Mouse (Mus musculus) myocyte (in vitro differentiated cells): ENCODE data around the gene Vegfc.

Source experiments
- CEBPB ChIP-seq: IDR thresholded peaks from 2 replicates; pipeline ENCODE4 v1.6.1; 2011; ENCODE audit warnings: mild to moderate bottlenecking, moderate library complexity; ENCODE audit not compliant: poor library complexity, insufficient read depth, severe bottlenecking
- E2F4 ChIP-seq: IDR thresholded peaks from one replicate; pipeline ENCODE4 v1.6.1; 2011; ENCODE audit warnings: mild to moderate bottlenecking, control low read depth, moderate library complexity; ENCODE audit not compliant: insufficient read depth
- MAX ChIP-seq: IDR thresholded peaks from one replicate; pipeline ENCODE4 v1.6.1; 2011; ENCODE audit warnings: low read depth, mild to moderate bottlenecking, control low read depth
- MYOD1 ChIP-seq, 3 experiments: IDR thresholded peaks; one replicate each; pipeline ENCODE4 v1.6.1; 2011; ENCODE audit warnings: control low read depth in 2 of 3, low read depth in 2 of 3, mild to moderate bottlenecking in 2 of 3, moderate library complexity in 1 of 3; ENCODE audit not compliant: insufficient read length in 2 of 3, control insufficient read depth in 1 of 3
- POLR2A ChIP-seq: IDR thresholded peaks from one replicate; pipeline ENCODE4 v1.6.1; 2011; ENCODE audit warnings: low read depth, mild to moderate bottlenecking, control low read depth, moderate library complexity; ENCODE audit not compliant: insufficient read length
- TCF12 ChIP-seq: IDR thresholded peaks from one replicate; pipeline ENCODE4 v1.6.1; 2011; ENCODE audit warnings: mild to moderate bottlenecking, control low read depth; ENCODE audit not compliant: poor library complexity, insufficient read depth, severe bottlenecking
- TCF3 ChIP-seq: IDR thresholded peaks from one replicate; pipeline ENCODE4 v1.6.1; 2011; ENCODE audit warnings: low read depth, control low read depth; ENCODE audit not compliant: insufficient read length
- USF1 ChIP-seq: IDR thresholded peaks from one replicate; pipeline ENCODE4 v1.6.1; 2011; ENCODE audit warnings: low read depth, mild to moderate bottlenecking, control low read depth, moderate library complexity

GRCm38 (mm10) chr8:54034584-54034983, 42.8 kb upstream of the Vegfc start:
- no peak for TF ChIP-seq MYOD1 (IDR thresholded peaks at IDR 0.05; ENCODE audit: control insufficient read depth in 1 of 3, insufficient read length in 2 of 3, low read depth in 2 of 3)
- no peak for TF ChIP-seq MAX
- TF ChIP-seq CEBPB: no peak
- no peak for TF ChIP-seq TCF12
- TF ChIP-seq POLR2A: no peak
- TF ChIP-seq E2F4: no peak
- TF ChIP-seq TCF3: no peak
- no peak for TF ChIP-seq USF1
